Mouse (Mus musculus): ENCODE results near the gene Far2. TPM values are rescaled to one million over a fixed set of nuclear protein-coding genes. Genes with fewer than 3 reads are reported as not detected.
"Not testable (repeated sequence)": the region's sequence is repeated elsewhere in the genome, so short reads cannot be mapped to it uniquely, and the experiment has no call there.

The Far2 gene
- polyA plus RNA-seq, 1 experiment from 2014 or later = 8.7 TPM

- Histone ChIP-seq H3K9ac (ENCODE audit: low read depth, low read length) (no peak overlapping the region), H3K27ac (ENCODE audit: low read depth, low read length) (no peak overlapping the region), H3K4me1 (replicated peaks; ENCODE audit: control insufficient read depth, insufficient read depth, low read length) (no peaks in the 10 kb centered on the region), H3K4me2 (replicated peaks; ENCODE audit: low read depth) (no peak overlapping the region), H3K36me3 (ENCODE audit: control insufficient read depth, insufficient read depth) (no peaks in the 10 kb centered on the region), H3K27me3 (replicated peaks; ENCODE audit: control insufficient read depth, insufficient read depth, low read length) (no peaks in the 10 kb centered on the region), H3K9me3 (ENCODE audit: control insufficient read depth) (no peaks in the 10 kb centered on the region), H3K4me3 (ENCODE audit: low read depth, low read length) (no peak overlapping the region)
- TF ChIP-seq CTCF (IDR thresholded peaks at IDR 0.05; ENCODE audit: low read depth) = no peak
- no peak for ATAC-seq
- WGBS = 75% methylated on average over 10 of the region's 10 CpGs
These were observed 85.3 kb downstream of the Far2 start for GRCm38 (mm10) chr6:148132314-148132713.

GRCm38 (mm10) chr6:148133536-148133935 is 86.5 kb downstream of the Far2 start:
- Histone ChIP-seq H3K9me3 (ENCODE audit: control insufficient read depth) (no peaks in the 10 kb centered on the region), H3K9ac (ENCODE audit: low read depth, low read length) (no peak overlapping the region), H3K4me1 (replicated peaks; ENCODE audit: control insufficient read depth, insufficient read depth, low read length) (no peaks in the 10 kb centered on the region), H3K4me3 (ENCODE audit: low read depth, low read length) (no peak overlapping the region), H3K36me3 (ENCODE audit: control insufficient read depth, insufficient read depth) (no peaks in the 10 kb centered on the region), H3K27me3 (replicated peaks; ENCODE audit: control insufficient read depth, insufficient read depth, low read length) (no peaks in the 10 kb centered on the region), H3K27ac (ENCODE audit: low read depth, low read length) (no peak overlapping the region), H3K4me2 (replicated peaks; ENCODE audit: low read depth) (no peak overlapping the region)
- TF ChIP-seq CTCF (IDR thresholded peaks at IDR 0.05; ENCODE audit: low read depth) = no peak
- ATAC-seq = no peak

GRCm38 (mm10) chr6:148135769-148136382 is 88.8 kb downstream of the Far2 start:
- Histone ChIP-seq H3K27ac (ENCODE audit: low read depth, low read length) (no peak overlapping the region), H3K9me3 (ENCODE audit: control insufficient read depth) (no peaks in the 10 kb centered on the region), H3K4me2 (replicated peaks; ENCODE audit: low read depth) (no peak overlapping the region), H3K27me3 (replicated peaks; ENCODE audit: control insufficient read depth, insufficient read depth, low read length) (no peaks in the 10 kb centered on the region), H3K4me3 (ENCODE audit: low read depth, low read length) (no peak overlapping the region), H3K9ac (ENCODE audit: low read depth, low read length) (no peak overlapping the region), H3K4me1 (replicated peaks; ENCODE audit: control insufficient read depth, insufficient read depth, low read length) (no peaks in the 10 kb centered on the region), H3K36me3 (ENCODE audit: control insufficient read depth, insufficient read depth) (no peaks in the 10 kb centered on the region)
- TF ChIP-seq CTCF (IDR thresholded peaks at IDR 0.05; ENCODE audit: low read depth) = peak; percentile 96
- 30% methylated on average over 9 of the region's 9 CpGs for WGBS
- ATAC-seq = peak; percentile 61; the same call in 1 of the 2 replicates

- Histone ChIP-seq H3K9ac (ENCODE audit: low read depth, low read length) (no peak overlapping the region), H3K36me3 (ENCODE audit: control insufficient read depth, insufficient read depth) (no peaks in the 10 kb centered on the region), H3K9me3 (ENCODE audit: control insufficient read depth) (no peaks in the 10 kb centered on the region), H3K27me3 (replicated peaks; ENCODE audit: control insufficient read depth, insufficient read depth, low read length) (no peaks in the 10 kb centered on the region), H3K4me1 (replicated peaks; ENCODE audit: control insufficient read depth, insufficient read depth, low read length) (no peaks in the 10 kb centered on the region), H3K4me2 (replicated peaks; ENCODE audit: low read depth) (no peak overlapping the region), H3K4me3 (ENCODE audit: low read depth, low read length) (no peak overlapping the region), H3K27ac (ENCODE audit: low read depth, low read length) (no peak overlapping the region)
- WGBS = 88% methylated on average over 6 of the region's 6 CpGs
- ATAC-seq = no peak
- no peak for TF ChIP-seq CTCF (IDR thresholded peaks at IDR 0.05; ENCODE audit: low read depth)
These were observed 92.4 kb downstream of the Far2 start for GRCm38 (mm10) chr6:148139288-148139995.

- WGBS = 87% methylated on average over 5 of the region's 5 CpGs
- H3K9me3 ChIP-seq (ENCODE audit: control insufficient read depth) = no peaks in the 10 kb centered on the region
- no peak overlapping the region for H3K27ac ChIP-seq (ENCODE audit: low read depth, low read length)
- no peak overlapping the region for H3K4me2 ChIP-seq (replicated peaks; ENCODE audit: low read depth)
- H3K27me3 ChIP-seq (replicated peaks; ENCODE audit: control insufficient read depth, insufficient read depth, low read length) = no peaks in the 10 kb centered on the region
- TF ChIP-seq CTCF (IDR thresholded peaks at IDR 0.05; ENCODE audit: low read depth) = peak; percentile 34
- no peak overlapping the region for H3K4me3 ChIP-seq (ENCODE audit: low read depth, low read length)
- no peaks in the 10 kb centered on the region for H3K4me1 ChIP-seq (replicated peaks; ENCODE audit: control insufficient read depth, insufficient read depth, low read length)
- H3K9ac ChIP-seq (ENCODE audit: low read depth, low read length) = no peak overlapping the region
- no peaks in the 10 kb centered on the region for H3K36me3 ChIP-seq (ENCODE audit: control insufficient read depth, insufficient read depth)
- ATAC-seq = no peak
These were observed 94.8 kb downstream of the Far2 start for GRCm38 (mm10) chr6:148141874-148142273.

GRCm38 (mm10) chr6:148142421-148142820 is 95.4 kb downstream of the Far2 start:
- H3K4me2 ChIP-seq (replicated peaks; ENCODE audit: low read depth) = no peak overlapping the region
- TF ChIP-seq CTCF (IDR thresholded peaks at IDR 0.05; ENCODE audit: low read depth) = no peak

GRCm38 (mm10) chr6:148152305-148152704 is 105.2 kb downstream of the Far2 start:
- not testable (repeated sequence) for H3K9ac ChIP-seq (ENCODE audit: low read depth, low read length); H3K4me3 ChIP-seq (ENCODE audit: low read depth, low read length); H3K27me3 ChIP-seq (replicated peaks; ENCODE audit: control insufficient read depth, insufficient read depth, low read length); ATAC-seq; H3K9me3 ChIP-seq (ENCODE audit: control insufficient read depth); H3K36me3 ChIP-seq (ENCODE audit: control insufficient read depth, insufficient read depth); H3K4me1 ChIP-seq (replicated peaks; ENCODE audit: control insufficient read depth, insufficient read depth, low read length); H3K27ac ChIP-seq (ENCODE audit: low read depth, low read length); H3K4me2 ChIP-seq (replicated peaks; ENCODE audit: low read depth)
- WGBS = 64% methylated on average over 4 of the region's 4 CpGs

More at GRCm38 (mm10) chr6:148142421-148142820, 95.4 kb downstream of the Far2 start:
- H3K36me3 ChIP-seq (ENCODE audit: control insufficient read depth, insufficient read depth) = no peaks in the 10 kb centered on the region
- no peak overlapping the region for H3K4me3 ChIP-seq (ENCODE audit: low read depth, low read length)
- 96% methylated on average over 1 of the region's 1 CpGs for WGBS
- no peak for ATAC-seq
- H3K9ac ChIP-seq (ENCODE audit: low read depth, low read length) = no peak overlapping the region
- H3K27ac ChIP-seq (ENCODE audit: low read depth, low read length) = no peak overlapping the region
- H3K27me3 ChIP-seq (replicated peaks; ENCODE audit: control insufficient read depth, insufficient read depth, low read length) = no peaks in the 10 kb centered on the region
- H3K9me3 ChIP-seq (ENCODE audit: control insufficient read depth) = no peaks in the 10 kb centered on the region
- H3K4me1 ChIP-seq (replicated peaks; ENCODE audit: control insufficient read depth, insufficient read depth, low read length) = no peaks in the 10 kb centered on the region

Measured in intestine, postnatal 0 days (tissue).